ENCODE assay signal across 2 mouse cellular contexts in genomic region chr12:8939490-8939889, GRCm38 (mm10).
A peak's percentile ranks its signal among the peaks of the same experiment; 100 is the strongest.
TF ChIP-seq lines count a peak whose summit lies in the region.

No protein-coding gene starts in this region.

TF ChIP-seq in MEL, 35 proteins besides CTCF, POLR2A, EP300 and RAD21:
- TF ChIP-seq POLR2AphosphoS2 (IDR thresholded peaks at IDR 0.05; ENCODE audit: low read length) (peak; percentile 51), TCF12 (IDR thresholded peaks at IDR 0.05; ENCODE audit: low read depth, low read length) (no peak)

TF ChIP-seq in myocyte, 11 proteins besides CTCF, POLR2A, EP300 and RAD21:
- peak; percentile 70 for TF ChIP-seq POLR2AphosphoS2 (IDR thresholded peaks at IDR 0.05; ENCODE audit: insufficient read length, low read depth)
- no peak for TF ChIP-seq USF1 (IDR thresholded peaks at IDR 0.05; ENCODE audit: low read depth)
